Comparison of ENCODE assay signal across 20 mouse cellular contexts in genomic region chr6:101379546-101379945, GRCm38 (mm10). TPM values are rescaled to one million over a fixed set of nuclear protein-coding genes. Genes with fewer than 3 reads are reported as not detected.
DNase-seq lines count a peak whose midpoint lies in the region; ATAC-seq and TF ChIP-seq lines count a peak whose summit lies in the region.
"Had no signal": no experiment of that assay in that cellular context is flagged by ENCODE, and none has a peak within 500 bp of the region (broad histone marks: within the 10 kb centered on the region; RNA-seq: fewer than 3 reads in every experiment).

No protein-coding gene starts in this region.

- H3K27ac ChIP-seq in intestine, embryonic 14.5 days (ENCODE audit: low read depth): no peak overlapping the region
- no peak overlapping the region for H3K27ac ChIP-seq in intestine, postnatal 0 days (ENCODE audit: low read depth, low read length)
- H3K27ac ChIP-seq: forebrain, embryonic 13.5 days; forebrain, embryonic 15.5 days had no signal

- H3K4me3 ChIP-seq in intestine, embryonic 14.5 days (ENCODE audit: low read depth, low read length): no peak overlapping the region
- H3K4me3 ChIP-seq in intestine, postnatal 0 days (ENCODE audit: low read depth, low read length): no peak overlapping the region
- H3K4me3 ChIP-seq: embryonic facial prominence, embryonic 10.5 days; embryonic facial prominence, embryonic 12.5 days; forebrain, embryonic 13.5 days; forebrain, embryonic 15.5 days had no signal

- peaks cover 14% of the 10 kb centered on the region; the same call in 1 of the 2 replicates for H3K4me1 ChIP-seq in intestine, embryonic 14.5 days (replicated peaks; ENCODE audit: control insufficient read depth, insufficient read depth, low read length)
- peaks cover 4% of the 10 kb centered on the region; the same call in 1 of the 2 replicates for H3K4me1 ChIP-seq in intestine, postnatal 0 days (replicated peaks; ENCODE audit: control insufficient read depth, insufficient read depth, low read length)

- H3K4me2 ChIP-seq in intestine, embryonic 14.5 days (ENCODE audit: low read length): no peak overlapping the region
- H3K4me2 ChIP-seq in intestine, postnatal 0 days (replicated peaks; ENCODE audit: low read depth): no peak overlapping the region
- H3K4me2 ChIP-seq: embryonic facial prominence, embryonic 12.5 days; forebrain, embryonic 13.5 days; forebrain, embryonic 15.5 days had no signal

- no peaks in the 10 kb centered on the region for H3K27me3 ChIP-seq in intestine, embryonic 14.5 days (replicated peaks; ENCODE audit: control insufficient read depth, insufficient read depth, low read length)
- peaks cover 18% of the 10 kb centered on the region for H3K27me3 ChIP-seq in intestine, postnatal 0 days (replicated peaks; ENCODE audit: control insufficient read depth, insufficient read depth, low read length)
- H3K27me3 ChIP-seq: embryonic facial prominence, embryonic 12.5 days had no signal

- no peaks in the 10 kb centered on the region for H3K36me3 ChIP-seq in intestine, embryonic 14.5 days (ENCODE audit: control insufficient read depth, insufficient read depth, low read length)
- H3K36me3 ChIP-seq in intestine, postnatal 0 days (ENCODE audit: control insufficient read depth, insufficient read depth): no peaks in the 10 kb centered on the region
- H3K36me3 ChIP-seq: embryonic facial prominence, embryonic 10.5 days; embryonic facial prominence, embryonic 12.5 days; forebrain, embryonic 15.5 days had no signal

- no peak overlapping the region for H3K9ac ChIP-seq in intestine, embryonic 14.5 days (ENCODE audit: low read length)
- H3K9ac ChIP-seq in intestine, postnatal 0 days (ENCODE audit: low read depth, low read length): no peak overlapping the region
- H3K9ac ChIP-seq: embryonic facial prominence, embryonic 12.5 days; forebrain, embryonic 13.5 days; forebrain, embryonic 15.5 days had no signal

- TF ChIP-seq CTCF in intestine, postnatal 0 days (IDR thresholded peaks at IDR 0.05; ENCODE audit: low read depth): no peak

- ATAC-seq in intestine, embryonic 14.5 days (replicated peaks; ENCODE audit: low FRiP score, low TSS enrichment, low read depth): no peak
- ATAC-seq in intestine, postnatal 0 days: no peak
- ATAC-seq: activated CD4-positive, CD25-positive, alpha-beta regulatory T cell, adult 4 months; forebrain, embryonic 13.5 days; forebrain, embryonic 15.5 days; Patski had no signal

- peak; percentile 43 for DNase-seq in intestine, embryonic 14.5 days (ENCODE audit: low spot score)
- DNase-seq in Muller cell, postnatal 12 days (ENCODE audit: inconsistent ontology term): peak; percentile 52
- peak; percentile 64 for DNase-seq in retina, embryonic 14.5 days (ENCODE audit: low spot score)
- no peak for DNase-seq in natural killer cell, adult 2 months (ENCODE audit: low spot score in 2 of 2)
- no peak for DNase-seq in urinary bladder, postnatal 36 days (ENCODE audit: low spot score in 2 of 2)
- DNase-seq: adrenal gland, adult 8-10 months; adrenal gland, postnatal 14 days; adrenal gland, postnatal 36 days; cerebellum, adult 11-12 months; cerebellum, adult 2 months; cerebellum, adult 9-10 months; cerebellum, postnatal 10 days; cerebellum, postnatal 25 days had no signal

- 57% methylated on average over 3 of the region's 3 CpGs for WGBS in intestine, embryonic 14.5 days
- WGBS in intestine, postnatal 0 days: 71% methylated on average over 3 of the region's 3 CpGs

- H3K9me3 ChIP-seq in intestine, embryonic 14.5 days (ENCODE audit: control insufficient read depth, low read length): no peaks in the 10 kb centered on the region
- H3K9me3 ChIP-seq in intestine, postnatal 0 days (ENCODE audit: control insufficient read depth): no peaks in the 10 kb centered on the region
- H3K9me3 ChIP-seq: embryonic facial prominence, embryonic 10.5 days; embryonic facial prominence, embryonic 12.5 days; forebrain, embryonic 13.5 days; forebrain, embryonic 15.5 days had no signal

RNA-seq across cellular contexts. Expression of gene Pdzrn3, which starts 1.8 kb away (rescaled TPM):
- polyA plus RNA-seq in intestine, embryonic 14.5 days (2014; fragmentation: Nextera tagmentation; extraction: Ambion mirVana): 16.5 and 19.0 TPM in 2 replicates
- 5.3 and 5.5 TPM in 2 replicates for polyA plus RNA-seq in intestine, postnatal 0 days (2015; fragmentation: Nextera tagmentation; extraction: Ambion mirVana)
- polyA plus RNA-seq: activated CD4-positive, CD25-positive, alpha-beta regulatory T cell, adult 4 months had no signal

Comparison
In these comparisons a context has a peak if more than half of its experiments do, and no peak if none do; other contexts are left out.
1. DNase-seq: peak in intestine, embryonic 14.5 days (single experiment), Muller cell, postnatal 12 days (single experiment) and retina, embryonic 14.5 days (single experiment); none in natural killer cell, adult 2 months (0 of 2) and urinary bladder, postnatal 36 days (0 of 2).